Mouse (Mus musculus) bone marrow, adult 2 months (tissue): ENCODE data around the gene Mier3. TPM values are rescaled to one million over a fixed set of nuclear protein-coding genes. Genes with fewer than 3 reads are reported as not detected.

Experiments
- H3K27ac ChIP-seq: fragments of 200-500 bp; 2 replicates; pipeline ENCODE4 v1.5.1; 2012; ENCODE audit warnings: low read depth, mild to moderate bottlenecking, control low read depth, inconsistent platforms, low read length; ENCODE audit not compliant: control insufficient read depth, poor library complexity, insufficient read depth
- H3K4me1 ChIP-seq: fragments of 200-500 bp; 2 replicates; pipeline ENCODE4 v1.6.1; 2011; ENCODE audit warnings: low read length; ENCODE audit not compliant: control insufficient read depth, insufficient read depth
- H3K4me3 ChIP-seq: fragments of 200-500 bp; replicated peaks from 2 replicates; pipeline ENCODE3; 2011; ENCODE audit warnings: mild to moderate bottlenecking, low read depth, low read length, control low read depth; ENCODE audit not compliant: control insufficient read depth
- CTCF ChIP-seq: fragments of 200-500 bp; IDR thresholded peaks from 2 replicates; pipeline ENCODE4 v1.5.1; 2011; ENCODE audit warnings: low read length, control low read depth; ENCODE audit not compliant: control insufficient read depth, insufficient read depth
- POLR2A ChIP-seq: fragments of 200-500 bp; IDR thresholded peaks from 2 replicates; pipeline ENCODE4 v1.6.1; 2011; ENCODE audit warnings: low read depth, mild to moderate bottlenecking, control low read depth, low read length, borderline replicate concordance; ENCODE audit not compliant: control insufficient read depth
- WGBS: fragments of 180-500 bp; shearing (Covaris S2); methylation state at CpG from one replicate; pipeline ENCODE4 v1.1.7; 2018; 5-methylcytosine and 5-hydroxymethylcytosine counted together
- polyA plus RNA-seq: library from polyadenylated mRNA; stranded (reverse); fragments of >200 nt; gene quantifications from 2 replicates; pipeline ENCODE4 v1.2.4, GENCODE M21; 2011; ENCODE audit warnings: low replicate concordance; ENCODE audit not compliant: missing spikeins, insufficient read depth, insufficient read length

The Mier3 gene
- polyA plus RNA-seq, 1 experiment, result 22.4 TPM

GRCm38 (mm10) chr13:111746831-111747230, 66.1 kb downstream of the Mier3 start:
- no peak overlapping the region for H3K27ac ChIP-seq
- TF ChIP-seq POLR2A (no peak), CTCF (no peak)
- no peak overlapping the region for H3K4me3 ChIP-seq
- H3K4me1 ChIP-seq, result peaks cover 2% of the 10 kb centered on the region; the same call in 1 of the 2 replicates
- 58% methylated on average over 5 of the region's 5 CpGs for WGBS

DNA sequence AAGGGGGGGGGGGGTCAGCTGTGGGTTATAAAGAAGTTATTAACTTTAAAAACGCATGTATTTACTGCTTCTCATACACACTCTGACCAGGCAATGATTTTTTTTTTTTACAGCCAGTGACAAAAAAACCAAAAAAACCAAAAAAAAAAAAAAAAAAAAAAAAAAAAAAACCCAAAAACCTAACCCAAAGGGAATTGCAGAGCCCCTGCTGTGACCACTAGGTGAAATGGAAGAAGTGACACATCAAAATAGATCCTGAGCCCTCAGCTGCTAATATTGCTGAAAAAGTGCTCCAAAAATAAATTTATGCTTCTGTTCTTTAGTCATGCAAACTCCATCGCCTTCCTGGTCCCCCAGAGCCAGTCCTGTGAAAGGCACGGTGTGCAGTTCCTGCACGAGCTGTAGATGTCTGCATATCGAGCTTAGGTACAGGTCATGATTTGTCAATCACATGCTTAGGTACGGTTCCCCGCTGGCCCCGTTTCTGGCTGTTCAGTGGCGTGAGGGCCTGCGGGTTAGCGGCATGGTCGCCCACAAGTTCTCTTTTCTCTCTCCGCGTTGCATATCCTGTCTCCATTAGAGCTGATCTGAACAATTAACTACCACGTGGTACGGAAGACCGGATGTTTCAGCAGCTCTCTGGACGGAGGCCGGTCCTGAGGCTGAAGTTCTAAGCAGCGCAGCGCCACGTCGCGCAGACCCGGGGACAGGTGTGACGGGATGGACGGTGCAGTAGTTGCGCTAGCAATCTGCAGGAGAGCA, 67.7 kb downstream of the Mier3 start:
- H3K27ac ChIP-seq, result no peak overlapping the region
- 93% methylated on average over 28 of the region's 28 CpGs for WGBS
- no peak for TF ChIP-seq CTCF
- no peak for TF ChIP-seq POLR2A
- no peak overlapping the region for H3K4me3 ChIP-seq
- peaks cover 2% of the 10 kb centered on the region; the same call in 1 of the 2 replicates for H3K4me1 ChIP-seq

GRCm38 (mm10) chr13:111753321-111753720, 72.5 kb downstream of the Mier3 start:
- 91% methylated on average over 6 of the region's 6 CpGs for WGBS
- TF ChIP-seq CTCF, result no peak
- TF ChIP-seq POLR2A, result no peak
- Histone ChIP-seq H3K4me1 (no peaks in the 10 kb centered on the region), H3K4me3 (no peak overlapping the region), H3K27ac (no peak overlapping the region)

DNA sequence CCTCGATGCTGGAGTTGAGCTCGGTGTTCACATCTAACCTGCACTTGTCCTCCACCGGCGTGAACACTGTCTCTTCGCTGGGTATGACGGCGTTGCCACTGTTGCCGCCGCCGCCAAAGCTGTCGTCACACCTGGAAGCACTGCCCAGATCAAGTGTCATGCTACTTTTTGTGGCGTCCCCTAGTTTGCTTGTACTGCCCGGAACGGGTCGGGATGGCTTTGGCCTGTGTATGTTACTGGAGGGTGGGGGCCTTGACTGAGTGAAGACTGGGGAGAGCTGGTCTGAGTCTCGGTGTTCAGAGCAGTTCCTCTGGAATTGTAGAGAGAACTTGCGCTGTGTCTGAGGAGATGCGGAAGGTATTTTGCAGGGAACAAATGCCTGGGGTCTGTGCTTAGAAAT, 74.6 kb downstream of the Mier3 start:
- Histone ChIP-seq H3K4me1 (no peaks in the 10 kb centered on the region), H3K27ac (no peak overlapping the region), H3K4me3 (no peak overlapping the region)
- WGBS, result 97% methylated on average over 18 of the region's 18 CpGs
- TF ChIP-seq POLR2A, result no peak
- no peak for TF ChIP-seq CTCF

GRCm38 (mm10) chr13:111755937-111756336, 75.2 kb downstream of the Mier3 start:
- WGBS, result 96% methylated on average over 15 of the region's 15 CpGs
- H3K4me3 ChIP-seq, result no peak overlapping the region
- no peaks in the 10 kb centered on the region for H3K4me1 ChIP-seq
- TF ChIP-seq CTCF, result no peak
- TF ChIP-seq POLR2A, result no peak
- H3K27ac ChIP-seq, result no peak overlapping the region

- H3K4me1 ChIP-seq, result no peaks in the 10 kb centered on the region
- H3K4me3 ChIP-seq, result no peak overlapping the region
- WGBS, result 94% methylated on average over 6 of the region's 6 CpGs
- TF ChIP-seq POLR2A (no peak), CTCF (no peak)
- H3K27ac ChIP-seq, result no peak overlapping the region
These were observed 76.2 kb downstream of the Mier3 start for GRCm38 (mm10) chr13:111756986-111757385.

GRCm38 (mm10) chr13:111762526-111762925, 81.7 kb downstream of the Mier3 start:
- WGBS, result 52% methylated on average over 12 of the region's 12 CpGs
- TF ChIP-seq POLR2A, result no peak
- no peak for TF ChIP-seq CTCF
- Histone ChIP-seq H3K4me3 (no peak overlapping the region), H3K27ac (no peak overlapping the region), H3K4me1 (no peaks in the 10 kb centered on the region)

Other genes starting within 250 kb of the Mier3 start
- 77.9 and 98.2 TPM in 2 replicates for gene Gpbp1, start 190.9 kb upstream of the Mier3 start, polyA plus RNA-seq
- 1.0 TPM in 1 of 2 replicates, not detected in the other for gene Gm49496, start 131.0 kb upstream of the Mier3 start, polyA plus RNA-seq
- gene Gm10198, start 88.2 kb upstream of the Mier3 start, polyA plus RNA-seq, result not detected in 2 replicates
- 21.4 and 30.7 TPM in 2 replicates for gene Map3k1, start 128.0 kb downstream of the Mier3 start, polyA plus RNA-seq